In the genomic region with DNA sequence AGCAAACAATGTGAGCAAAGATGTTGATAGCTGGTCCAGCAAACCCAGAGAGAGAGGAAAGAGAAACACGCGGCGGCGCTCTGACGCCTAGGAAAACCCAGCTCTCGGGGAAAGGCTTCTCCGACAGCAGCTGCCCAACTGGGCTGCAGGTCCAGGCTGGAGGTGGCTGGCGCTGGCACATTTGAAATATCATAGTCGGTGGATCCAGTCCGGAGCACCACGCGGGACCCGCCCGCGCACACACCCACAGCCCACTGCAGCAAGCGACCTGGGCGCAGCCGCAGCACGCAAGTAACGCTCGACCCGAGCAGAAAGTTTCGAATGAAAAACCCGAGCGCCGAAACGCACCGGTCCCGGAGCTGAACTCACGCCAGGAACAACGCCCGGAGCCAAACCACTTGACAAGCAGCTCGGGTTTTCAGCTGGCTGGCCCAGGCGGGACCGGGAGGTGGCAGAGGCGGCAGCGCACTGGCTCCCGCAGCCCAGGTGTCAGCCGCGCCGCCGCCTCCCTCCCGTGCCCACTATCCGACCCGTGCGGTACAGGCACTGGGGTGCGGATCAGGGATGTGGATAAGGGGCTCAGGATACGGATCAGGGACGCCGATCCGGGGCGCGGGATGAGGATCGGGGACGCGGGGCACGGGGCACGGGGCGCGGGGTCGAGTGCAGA, we compare ENCODE assay signal across 8 mouse cellular contexts. TPM values are rescaled to one million over a fixed set of nuclear protein-coding genes. Genes with fewer than 3 reads are reported as not detected.
DNase-seq lines count a peak whose midpoint lies in the region; ATAC-seq and TF ChIP-seq lines count a peak whose summit lies in the region.

No protein-coding gene starts in this region.

- peak; percentile 48 for ATAC-seq in heart, embryonic 14.5 days (ENCODE audit: insufficient number of reproducible peaks, insufficient read depth, low FRiP score, low read depth)
- peak; percentile 32 for ATAC-seq in liver, embryonic 16.5 days (ENCODE audit: low read depth)
- peak; percentile 81 for ATAC-seq in neural tube, embryonic 13.5 days (ENCODE audit: low read depth)

- H3K4me1 ChIP-seq in heart, embryonic 14.5 days (ENCODE audit: control insufficient read depth in 2 of 2, insufficient read depth in 2 of 2, low read length in 2 of 2) = peaks cover 2 to 11% of the 10 kb centered on the region in 2 experiments; a peak in 3 of 4 replicates
- H3K4me1 ChIP-seq in liver, embryonic 16.5 days (ENCODE audit: control insufficient read depth, low read depth, low read length) = no peaks in the 10 kb centered on the region
- H3K4me1 ChIP-seq in neural tube, embryonic 13.5 days (replicated peaks) = peaks cover 23% of the 10 kb centered on the region
- peaks cover 4% of the 10 kb centered on the region; the same call in 1 of the 2 replicates for H3K4me1 ChIP-seq in testis, adult 2 months (ENCODE audit: control insufficient read depth, insufficient read depth, low read length)

- TF ChIP-seq POLR2A in testis, adult 2 months (IDR thresholded peaks at IDR 0.05; ENCODE audit: control insufficient read depth, low read depth, low read length) = no peak

- peak overlapping the region; percentile 79 for H3K9ac ChIP-seq in heart, embryonic 14.5 days (ENCODE audit: low read length)
- peak overlapping the region; percentile 45 for H3K9ac ChIP-seq in liver, embryonic 16.5 days (ENCODE audit: low read depth, low read length)
- peak overlapping the region; percentile 87 for H3K9ac ChIP-seq in neural tube, embryonic 13.5 days

- no peaks in the 10 kb centered on the region for H3K9me3 ChIP-seq in heart, embryonic 14.5 days (ENCODE audit: control insufficient read depth, low read length)
- H3K9me3 ChIP-seq in liver, embryonic 16.5 days (replicated peaks; ENCODE audit: control insufficient read depth, low read length) = no peaks in the 10 kb centered on the region
- H3K9me3 ChIP-seq in neural tube, embryonic 13.5 days = no peaks in the 10 kb centered on the region

- H3K4me3 ChIP-seq in heart, embryonic 14.5 days (ENCODE audit: control insufficient read depth in 1 of 2, insufficient read depth in 1 of 2, low read depth in 1 of 2, low read length in 2 of 2) = peak overlapping the region; percentile 85 to 98
- peak overlapping the region; percentile 71 for H3K4me3 ChIP-seq in liver, embryonic 16.5 days (ENCODE audit: low read depth, low read length)
- H3K4me3 ChIP-seq in neural tube, embryonic 13.5 days = peak overlapping the region; percentile 90
- peak overlapping the region; percentile 99 for H3K4me3 ChIP-seq in testis, adult 2 months (ENCODE audit: control insufficient read depth, low read depth, low read length)

- TF ChIP-seq CTCF in testis, adult 2 months (IDR thresholded peaks at IDR 0.05; ENCODE audit: control insufficient read depth, insufficient read depth, insufficient replicate concordance, low read depth, low read length) = no peak

- DNase-seq in CD4-positive helper T cell, adult 2 months (ENCODE audit: low read depth, low spot score) = peak; percentile 47
- DNase-seq in brain, adult 2 months (ENCODE audit: low read depth, low spot score) = peak; percentile 87
- peak; percentile 39 for DNase-seq in fibroblast of lung, adult 2 months (ENCODE audit: low read depth)
- peak; percentile 67 for DNase-seq in kidney, postnatal 14 days

- H3K36me3 ChIP-seq in heart, embryonic 14.5 days (ENCODE audit: control insufficient read depth, insufficient read depth, low read length) = no peaks in the 10 kb centered on the region
- no peaks in the 10 kb centered on the region for H3K36me3 ChIP-seq in liver, embryonic 16.5 days (ENCODE audit: control insufficient read depth, insufficient read depth)
- H3K36me3 ChIP-seq in neural tube, embryonic 13.5 days = no peaks in the 10 kb centered on the region
- H3K36me3 ChIP-seq in testis, adult 2 months (ENCODE audit: control insufficient read depth, insufficient read depth, low read length) = no peaks in the 10 kb centered on the region

- no peaks in the 10 kb centered on the region for H3K27me3 ChIP-seq in heart, embryonic 14.5 days (ENCODE audit: control insufficient read depth, insufficient read depth, low read length)
- H3K27me3 ChIP-seq in liver, embryonic 16.5 days (ENCODE audit: control insufficient read depth, insufficient read depth, low read depth, low read length) = peaks cover 35% of the 10 kb centered on the region
- H3K27me3 ChIP-seq in neural tube, embryonic 13.5 days = no peaks in the 10 kb centered on the region
- H3K27me3 ChIP-seq in testis, adult 2 months (ENCODE audit: control insufficient read depth, insufficient read depth, low read length) = no peaks in the 10 kb centered on the region

- H3K27ac ChIP-seq in heart, embryonic 14.5 days (replicated peaks in 1 of 2; ENCODE audit: control insufficient read depth in 1 of 2, insufficient read depth in 1 of 2, low read depth in 2 of 2, low read length in 2 of 2) = peak overlapping the region in 1 of 2 experiments; percentile 70; a peak in 3 of 4 replicates
- no peak overlapping the region for H3K27ac ChIP-seq in liver, embryonic 16.5 days (ENCODE audit: low read length)
- peak overlapping the region; percentile 92 for H3K27ac ChIP-seq in neural tube, embryonic 13.5 days (replicated peaks)
- H3K27ac ChIP-seq in testis, adult 2 months (ENCODE audit: control insufficient read depth, insufficient read depth, low read depth, low read length) = peak overlapping the region; percentile 81

- peak overlapping the region; percentile 82 for H3K4me2 ChIP-seq in heart, embryonic 14.5 days (ENCODE audit: low read length)
- H3K4me2 ChIP-seq in liver, embryonic 16.5 days (ENCODE audit: low read depth, low read length) = peak overlapping the region; percentile 88
- peak overlapping the region; percentile 80 for H3K4me2 ChIP-seq in neural tube, embryonic 13.5 days

- under 1% methylated on average over 58 of the region's 61 CpGs for WGBS in heart, embryonic 14.5 days
- WGBS in liver, embryonic 16.5 days (ENCODE audit: insufficient replicate concordance) = under 1% methylated on average over 59 of the region's 61 CpGs
- under 1% methylated on average over 61 of the region's 61 CpGs for WGBS in neural tube, embryonic 13.5 days

RNA-seq across cellular contexts. Expression of a gene that starts 9.5 kb away (rescaled TPM):
- 49.6 and 50.8 TPM in 2 replicates for polyA plus RNA-seq in heart, embryonic 14.5 days (2014; fragmentation: Nextera tagmentation; extraction: Ambion mirVana)
- polyA plus RNA-seq in liver, embryonic 16.5 days (2015; fragmentation: Nextera tagmentation; extraction: Ambion mirVana) = 6.2 and 6.6 TPM in 2 replicates
- polyA plus RNA-seq in neural tube, embryonic 13.5 days (2015; fragmentation: Nextera tagmentation; extraction: Ambion mirVana) = 91.1 and 96.1 TPM in 2 replicates
- 229 and 250 TPM in 2 replicates for polyA plus RNA-seq in testis, adult 2 months (2012; rRNA removed)
